Mouse (Mus musculus): Measurements from ENCODE around the gene Dnajc11. TPM values are rescaled to one million over a fixed set of nuclear protein-coding genes. Genes with fewer than 3 reads are reported as not detected.
A peak's percentile ranks its signal among the peaks of the same experiment; 100 is the strongest.

Gene Dnajc11
- polyA plus RNA-seq, 1 experiment = 45.5 TPM

DNA sequence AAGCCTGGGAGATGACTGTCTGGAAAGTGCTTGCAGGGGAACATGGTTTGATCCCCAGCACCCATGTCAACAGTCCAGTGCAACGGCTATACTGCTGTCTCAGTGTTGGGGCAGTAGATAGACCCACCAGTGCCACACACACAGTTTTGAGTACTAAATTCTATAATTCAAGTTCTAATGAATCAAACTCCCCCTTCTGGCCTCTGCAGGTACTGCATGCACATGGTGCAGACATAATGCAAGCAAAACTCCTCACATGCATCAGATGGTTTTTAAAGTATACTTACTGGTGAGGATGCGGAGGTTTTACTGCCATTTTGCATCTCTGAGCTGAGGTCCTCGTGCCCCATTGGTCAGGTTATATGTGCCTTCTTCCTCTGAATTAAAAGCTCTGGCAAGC is 42.0 kb downstream of the Dnajc11 start:
- Histone ChIP-seq H3K36me3 (ENCODE audit: control insufficient read depth, insufficient read depth) (peaks cover 12% of the 10 kb centered on the region), H3K79me2 (ENCODE audit: control insufficient read depth, insufficient read depth) (no peaks in the 10 kb centered on the region), H3K27me3 (ENCODE audit: control insufficient read depth, insufficient read depth, insufficient read length) (no peaks in the 10 kb centered on the region), H3K4me3 (no peak overlapping the region), H3K4me2 (ENCODE audit: low read depth) (no peak overlapping the region), H3ac (ENCODE audit: control insufficient read depth, insufficient read length) (no peak overlapping the region)
- TF ChIP-seq CEBPB (IDR thresholded peaks at IDR 0.05; ENCODE audit: insufficient read depth, poor library complexity, severe bottlenecking) = no peak
- no peak for TF ChIP-seq TCF12 (IDR thresholded peaks at IDR 0.05; ENCODE audit: insufficient read depth, poor library complexity, severe bottlenecking)
- no peak for TF ChIP-seq USF1 (IDR thresholded peaks at IDR 0.05; ENCODE audit: low read depth)
- no peak for TF ChIP-seq SRF (IDR thresholded peaks at IDR 0.05; ENCODE audit: control insufficient read depth, insufficient read length, low read depth)
- no peak for TF ChIP-seq REST (IDR thresholded peaks at IDR 0.05; ENCODE audit: insufficient read depth, insufficient read length)
- TF ChIP-seq POLR2AphosphoS2 (IDR thresholded peaks at IDR 0.05; ENCODE audit: insufficient read length, low read depth) = no peak
- TF ChIP-seq TCF3 (IDR thresholded peaks at IDR 0.05; ENCODE audit: insufficient read length, low read depth) = no peak
- TF ChIP-seq MYOG (IDR thresholded peaks at IDR 0.05; ENCODE audit: control insufficient read depth in 1 of 3, insufficient read depth in 1 of 3, insufficient read length in 2 of 3, low read depth in 2 of 3) = no peak
- no peak for TF ChIP-seq MAX (IDR thresholded peaks at IDR 0.05; ENCODE audit: low read depth)
- no peak for TF ChIP-seq E2F4 (IDR thresholded peaks at IDR 0.05; ENCODE audit: insufficient read depth)
- no peak for TF ChIP-seq POLR2A (IDR thresholded peaks at IDR 0.05; ENCODE audit: insufficient read length, low read depth)
- no peak for TF ChIP-seq MYOD1 (IDR thresholded peaks at IDR 0.05; ENCODE audit: control insufficient read depth in 1 of 3, insufficient read length in 2 of 3, low read depth in 2 of 3)

DNA sequence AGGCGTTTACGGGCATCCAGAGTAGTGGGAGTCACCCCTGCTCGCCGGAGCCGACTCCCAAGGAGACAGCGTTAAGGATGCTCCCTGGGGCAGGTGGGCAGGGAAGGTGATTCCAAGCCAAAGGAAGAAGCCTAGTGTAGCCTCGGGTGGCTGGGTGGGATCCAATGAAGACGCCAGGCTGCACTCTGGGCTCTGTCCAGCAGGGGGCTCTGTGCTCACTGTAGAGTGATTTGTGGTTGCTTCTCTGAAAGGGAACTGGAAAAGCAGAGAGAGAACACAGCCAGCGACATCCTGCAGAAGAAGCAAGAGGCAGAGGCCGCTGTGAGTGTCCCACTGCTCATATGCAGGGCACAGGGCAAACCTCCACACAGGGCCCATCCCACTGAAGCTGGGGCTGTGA is 44.3 kb downstream of the Dnajc11 start:
- Histone ChIP-seq H3K36me3 (ENCODE audit: control insufficient read depth, insufficient read depth) (peaks cover 15% of the 10 kb centered on the region), H3K4me3 (no peak overlapping the region), H3K4me2 (ENCODE audit: low read depth) (no peak overlapping the region), H3K27me3 (ENCODE audit: control insufficient read depth, insufficient read depth, insufficient read length) (no peaks in the 10 kb centered on the region), H3K79me2 (ENCODE audit: control insufficient read depth, insufficient read depth) (peaks cover under 1% of the 10 kb centered on the region), H3ac (ENCODE audit: control insufficient read depth, insufficient read length) (no peak overlapping the region)
- TF ChIP-seq POLR2A (IDR thresholded peaks at IDR 0.05; ENCODE audit: insufficient read length, low read depth) = peak; percentile 12
- TF ChIP-seq E2F4 (IDR thresholded peaks at IDR 0.05; ENCODE audit: insufficient read depth) = no peak

DNA sequence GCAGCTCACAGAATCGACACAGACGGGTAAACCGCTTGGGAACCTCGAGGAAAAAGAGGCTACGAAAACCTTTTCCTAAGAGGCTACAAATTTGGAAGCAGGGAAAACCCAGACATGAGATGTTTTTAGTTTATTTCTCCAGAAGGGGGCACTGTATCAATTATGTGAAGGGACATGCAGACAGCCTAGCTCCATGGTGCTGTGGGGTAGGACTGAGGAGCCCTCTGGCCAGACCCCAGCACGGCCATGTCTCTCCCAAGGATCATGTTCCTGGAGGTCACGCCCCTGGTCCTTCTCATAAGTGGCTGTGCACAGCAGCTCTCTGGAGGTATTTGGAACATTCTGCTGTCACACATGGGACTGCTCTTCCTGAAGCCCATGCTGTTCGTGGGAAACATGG is 47.2 kb downstream of the Dnajc11 start:
- peaks cover 8% of the 10 kb centered on the region for H3K36me3 ChIP-seq (ENCODE audit: control insufficient read depth, insufficient read depth)

DNA sequence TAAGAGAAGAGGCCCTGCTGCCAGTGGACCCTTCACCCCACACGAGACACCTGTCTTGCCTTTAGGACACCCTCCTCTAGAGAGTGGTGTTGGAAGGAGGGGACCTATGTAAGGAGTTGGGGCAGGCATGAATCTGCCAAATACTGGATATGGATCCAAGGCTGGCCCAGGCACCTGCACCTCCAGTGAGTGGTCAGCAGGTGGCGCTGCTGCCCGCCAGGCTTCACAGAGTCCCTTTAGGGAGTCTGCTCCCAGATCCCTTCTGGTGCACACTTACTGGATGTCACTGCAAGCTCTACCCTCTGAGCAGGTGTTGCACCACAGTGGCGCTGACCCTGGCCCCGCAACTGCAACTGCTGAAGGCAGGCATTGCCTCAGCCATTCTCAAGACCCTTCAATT is 47.9 kb downstream of the Dnajc11 start:
- Histone ChIP-seq H3K79me2 (ENCODE audit: control insufficient read depth, insufficient read depth) (peaks cover 6% of the 10 kb centered on the region), H3K36me3 (ENCODE audit: control insufficient read depth, insufficient read depth) (peaks cover 7% of the 10 kb centered on the region), H3K4me3 (no peak overlapping the region), H3ac (ENCODE audit: control insufficient read depth, insufficient read length) (no peak overlapping the region), H3K27me3 (ENCODE audit: control insufficient read depth, insufficient read depth, insufficient read length) (no peaks in the 10 kb centered on the region), H3K4me2 (ENCODE audit: low read depth) (peak overlapping the region; percentile 5)
- TF ChIP-seq TCF12 (IDR thresholded peaks at IDR 0.05; ENCODE audit: insufficient read depth, poor library complexity, severe bottlenecking) (no peak), TCF3 (IDR thresholded peaks at IDR 0.05; ENCODE audit: insufficient read length, low read depth) (no peak), POLR2AphosphoS2 (IDR thresholded peaks at IDR 0.05; ENCODE audit: insufficient read length, low read depth) (peak; percentile 87), POLR2A (IDR thresholded peaks at IDR 0.05; ENCODE audit: insufficient read length, low read depth) (peak; percentile 29), REST (IDR thresholded peaks at IDR 0.05; ENCODE audit: insufficient read depth, insufficient read length) (no peak), MYOG (IDR thresholded peaks at IDR 0.05; ENCODE audit: control insufficient read depth in 1 of 3, insufficient read depth in 1 of 3, insufficient read length in 2 of 3, low read depth in 2 of 3) (peak in 2 of 3 experiments; percentile 31 to 46), SRF (IDR thresholded peaks at IDR 0.05; ENCODE audit: control insufficient read depth, insufficient read length, low read depth) (peak; percentile 49), MYOD1 (IDR thresholded peaks at IDR 0.05; ENCODE audit: control insufficient read depth in 1 of 3, insufficient read length in 2 of 3, low read depth in 2 of 3) (peak in 2 of 3 experiments; percentile 66 to 75), MAX (IDR thresholded peaks at IDR 0.05; ENCODE audit: low read depth) (no peak), USF1 (IDR thresholded peaks at IDR 0.05; ENCODE audit: low read depth) (no peak), CEBPB (IDR thresholded peaks at IDR 0.05; ENCODE audit: insufficient read depth, poor library complexity, severe bottlenecking) (no peak)

More for the DNA sequence above, 47.2 kb downstream of the Dnajc11 start:
- H3K79me2 ChIP-seq (ENCODE audit: control insufficient read depth, insufficient read depth) = peaks cover 6% of the 10 kb centered on the region
- H3K27me3 ChIP-seq (ENCODE audit: control insufficient read depth, insufficient read depth, insufficient read length) = no peaks in the 10 kb centered on the region
- TF ChIP-seq POLR2A (IDR thresholded peaks at IDR 0.05; ENCODE audit: insufficient read length, low read depth) (no peak), POLR2AphosphoS2 (IDR thresholded peaks at IDR 0.05; ENCODE audit: insufficient read length, low read depth) (peak; percentile 44)
- no peak overlapping the region for H3ac ChIP-seq (ENCODE audit: control insufficient read depth, insufficient read length)
- no peak overlapping the region for H3K4me2 ChIP-seq (ENCODE audit: low read depth)
- H3K4me3 ChIP-seq = no peak overlapping the region

- H3K4me2 ChIP-seq (ENCODE audit: low read depth) = peak overlapping the region; percentile 71
- TF ChIP-seq POLR2AphosphoS2 (IDR thresholded peaks at IDR 0.05; ENCODE audit: insufficient read length, low read depth) (no peak), MYOG (IDR thresholded peaks at IDR 0.05; ENCODE audit: control insufficient read depth in 1 of 3, insufficient read depth in 1 of 3, insufficient read length in 2 of 3, low read depth in 2 of 3) (no peak)
- peak overlapping the region; percentile 46 for H3K4me3 ChIP-seq
- H3K36me3 ChIP-seq (ENCODE audit: control insufficient read depth, insufficient read depth) = peaks cover 7% of the 10 kb centered on the region
- H3ac ChIP-seq (ENCODE audit: control insufficient read depth, insufficient read length) = peak overlapping the region; percentile 41
- no peaks in the 10 kb centered on the region for H3K27me3 ChIP-seq (ENCODE audit: control insufficient read depth, insufficient read depth, insufficient read length)
- H3K79me2 ChIP-seq (ENCODE audit: control insufficient read depth, insufficient read depth) = peaks cover 11% of the 10 kb centered on the region
Measured at GRCm38 (mm10) chr4:151983043-151983442, 49.6 kb downstream of the Dnajc11 start.
